Mouse (Mus musculus): ENCODE data around the gene Szt2. TPM values are rescaled to one million over a fixed set of nuclear protein-coding genes. Genes with fewer than 3 reads are reported as not detected.
A peak's percentile ranks its signal among the peaks of the same experiment; 100 is the strongest.

Gene Szt2
- total and polyA plus RNA-seq, 3 experiments: 10.1 to 15.5 (median 11.1) TPM

GRCm38 (mm10) chr4:118427768-118428451 lies 18.8 kb upstream of the Szt2 start, which contains the start of gene Elovl1:
Gene Elovl1, plus strand, starts transcription at chr4:118428093.
- no peaks in the 10 kb centered on the region; the same call in 1 of the 2 replicates for H3K79me2 ChIP-seq (replicated peaks; ENCODE audit: control insufficient read depth, insufficient read depth, low read length)
- no peaks in the 10 kb centered on the region for H3K36me3 ChIP-seq (ENCODE audit: control insufficient read depth, insufficient read depth, low read length)
- peak within 1 kb of the TSS; percentile 93 for H3K9ac ChIP-seq (ENCODE audit: low read depth, low read length)
- TF ChIP-seq POLR2A (IDR thresholded peaks at IDR 0.05; ENCODE audit: insufficient read depth, low read depth, low read length) (peak; percentile 84), CTCF (IDR thresholded peaks at IDR 0.05) (peak; percentile 64), EP300 (IDR thresholded peaks at IDR 0.05; ENCODE audit: insufficient read depth, low read depth, low read length) (0 out of 2 replicates have a peak, but pooled peaks have one; percentile 12)
- intact Hi-C loops (cut with DNase I): loop anchor here (1.0 to 5.0 kb wide), 3 partner anchors 19 to 89 kb away; partner anchors contain the start of genes Med8 and Szt2
- no peaks in the 10 kb centered on the region for H3K27me3 ChIP-seq (ENCODE audit: control insufficient read depth, insufficient read depth, low read length)
- peak; percentile 92 to 96 for DNase-seq
- under 1% methylated on average over 29 of the region's 31 CpGs for WGBS
- peaks cover 6% of the 10 kb centered on the region for H3K4me1 ChIP-seq (ENCODE audit: control insufficient read depth, insufficient read depth, low read length)
- peak within 1 kb of the TSS; percentile 97 for H3K27ac ChIP-seq
- peak within 1 kb of the TSS; percentile 65 for H3K4me3 ChIP-seq

- H3K27me3 ChIP-seq (ENCODE audit: control insufficient read depth, insufficient read depth, low read length): no peaks in the 10 kb centered on the region
- H3K79me2 ChIP-seq (replicated peaks; ENCODE audit: control insufficient read depth, insufficient read depth, low read length): no peaks in the 10 kb centered on the region; the same call in 1 of the 2 replicates
- peak overlapping the region; percentile 97 for H3K27ac ChIP-seq
- intact Hi-C loops (cut with DNase I): loop anchor here (5.0 kb wide), 2 partner anchors 60 to 90 kb away; no protein-coding TSS in a partner anchor
- 5% methylated on average over 5 of the region's 5 CpGs for WGBS
- no peak for DNase-seq
- H3K36me3 ChIP-seq (ENCODE audit: control insufficient read depth, insufficient read depth, low read length): no peaks in the 10 kb centered on the region; the same call in 1 of the 2 replicates
- peak overlapping the region; percentile 70 for H3K9ac ChIP-seq (ENCODE audit: low read depth, low read length)
- H3K4me1 ChIP-seq (ENCODE audit: control insufficient read depth, insufficient read depth, low read length): peaks cover 6% of the 10 kb centered on the region
- TF ChIP-seq CTCF (IDR thresholded peaks at IDR 0.05) (no peak), EP300 (IDR thresholded peaks at IDR 0.05; ENCODE audit: insufficient read depth, low read depth, low read length) (no peak), POLR2A (IDR thresholded peaks at IDR 0.05; ENCODE audit: insufficient read depth, low read depth, low read length) (no peak)
- peak overlapping the region; percentile 65 for H3K4me3 ChIP-seq
Observed at GRCm38 (mm10) chr4:118427415-118427767, 18.3 kb upstream of the Szt2 start.

- H3K9ac ChIP-seq (ENCODE audit: low read depth, low read length): no peak overlapping the region
- H3K27me3 ChIP-seq (ENCODE audit: control insufficient read depth, insufficient read depth, low read length): no peaks in the 10 kb centered on the region
- DNase-seq: no peak
- H3K79me2 ChIP-seq (replicated peaks; ENCODE audit: control insufficient read depth, insufficient read depth, low read length): no peaks in the 10 kb centered on the region; the same call in 1 of the 2 replicates
- intact Hi-C loops (cut with DNase I): loop anchor here (5.0 kb wide), 2 partner anchors 62 to 92 kb away; no protein-coding TSS in a partner anchor
- H3K4me1 ChIP-seq (ENCODE audit: control insufficient read depth, insufficient read depth, low read length): peaks cover 6% of the 10 kb centered on the region
- WGBS: 83% methylated on average over 1 of the region's 1 CpGs
- TF ChIP-seq CTCF (IDR thresholded peaks at IDR 0.05) (no peak), EP300 (IDR thresholded peaks at IDR 0.05; ENCODE audit: insufficient read depth, low read depth, low read length) (no peak), POLR2A (IDR thresholded peaks at IDR 0.05; ENCODE audit: insufficient read depth, low read depth, low read length) (no peak)
- H3K36me3 ChIP-seq (ENCODE audit: control insufficient read depth, insufficient read depth, low read length): no peaks in the 10 kb centered on the region; the same call in 1 of the 2 replicates
- H3K27ac ChIP-seq: no peak overlapping the region
- H3K4me3 ChIP-seq: no peak overlapping the region
Observed at GRCm38 (mm10) chr4:118425374-118425773, 16.3 kb upstream of the Szt2 start.

- DNase-seq: no peak
- Histone ChIP-seq H3K27me3 (ENCODE audit: control insufficient read depth, insufficient read depth, low read length) (no peaks in the 10 kb centered on the region), H3K79me2 (replicated peaks; ENCODE audit: control insufficient read depth, insufficient read depth, low read length) (no peaks in the 10 kb centered on the region; the same call in 1 of the 2 replicates), H3K36me3 (ENCODE audit: control insufficient read depth, insufficient read depth, low read length) (no peaks in the 10 kb centered on the region; the same call in 1 of the 2 replicates), H3K27ac (no peak overlapping the region), H3K4me3 (no peak overlapping the region), H3K9ac (ENCODE audit: low read depth, low read length) (no peak overlapping the region), H3K4me1 (ENCODE audit: control insufficient read depth, insufficient read depth, low read length) (peaks cover 6% of the 10 kb centered on the region)
- TF ChIP-seq POLR2A (IDR thresholded peaks at IDR 0.05; ENCODE audit: insufficient read depth, low read depth, low read length) (no peak), EP300 (IDR thresholded peaks at IDR 0.05; ENCODE audit: insufficient read depth, low read depth, low read length) (no peak), CTCF (IDR thresholded peaks at IDR 0.05) (no peak)
- WGBS: 43% methylated on average over 4 of the region's 4 CpGs
- intact Hi-C loops (cut with DNase I): loop anchor here (5.0 kb wide), 2 partner anchors 63 to 93 kb away; no protein-coding TSS in a partner anchor
Observed at GRCm38 (mm10) chr4:118424541-118425160, 15.6 kb upstream of the Szt2 start.

GRCm38 (mm10) chr4:118421384-118421783 lies 12.3 kb upstream of the Szt2 start:
- no peak for TF ChIP-seq CTCF (IDR thresholded peaks at IDR 0.05)
- TF ChIP-seq POLR2A (IDR thresholded peaks at IDR 0.05; ENCODE audit: insufficient read depth, low read depth, low read length): no peak
- TF ChIP-seq EP300 (IDR thresholded peaks at IDR 0.05; ENCODE audit: insufficient read depth, low read depth, low read length): no peak
- no peaks in the 10 kb centered on the region; the same call in 1 of the 2 replicates for H3K36me3 ChIP-seq (ENCODE audit: control insufficient read depth, insufficient read depth, low read length)
- H3K27me3 ChIP-seq (ENCODE audit: control insufficient read depth, insufficient read depth, low read length): no peaks in the 10 kb centered on the region
- no peak overlapping the region for H3K27ac ChIP-seq
- H3K4me3 ChIP-seq: no peak overlapping the region
- no peak for DNase-seq
- WGBS: 98% methylated on average over 3 of the region's 3 CpGs
- intact Hi-C loops (cut with DNase I): no loop called here
- H3K9ac ChIP-seq (ENCODE audit: low read depth, low read length): no peak overlapping the region
- H3K79me2 ChIP-seq (replicated peaks; ENCODE audit: control insufficient read depth, insufficient read depth, low read length): no peaks in the 10 kb centered on the region
- no peaks in the 10 kb centered on the region for H3K4me1 ChIP-seq (ENCODE audit: control insufficient read depth, insufficient read depth, low read length)
